Mouse (Mus musculus): ENCODE measurements around the gene Timm8a2. TPM values are rescaled to one million over a fixed set of nuclear protein-coding genes. Genes with fewer than 3 reads are reported as not detected.

Gene Timm8a2
- polyA plus RNA-seq, 1 experiment: not detected

- Histone ChIP-seq H3K4me3 (ENCODE audit: insufficient read depth, poor library complexity, severe bottlenecking) (no peak overlapping the region), H3K36me3 (ENCODE audit: control insufficient read depth, insufficient read depth) (no peaks in the 10 kb centered on the region), H3K27me3 (ENCODE audit: control insufficient read depth, insufficient read depth, insufficient read length) (no peaks in the 10 kb centered on the region), H3K79me3 (ENCODE audit: low read depth) (no peaks in the 10 kb centered on the region), H3K79me2 (ENCODE audit: control insufficient read depth, insufficient read depth) (no peaks in the 10 kb centered on the region), H3ac (ENCODE audit: control insufficient read depth, insufficient read length, low read depth) (no peak overlapping the region)
- TF ChIP-seq CEBPB (IDR thresholded peaks at IDR 0.05; ENCODE audit: low read depth) (no peak), MYOG (IDR thresholded peaks at IDR 0.05; ENCODE audit: control insufficient read depth, extremely low read depth, insufficient read length) (no peak), FOSL1 (IDR thresholded peaks at IDR 0.05; ENCODE audit: insufficient read depth, low read length, poor library complexity, severe bottlenecking) (no peak), USF1 (IDR thresholded peaks at IDR 0.05; ENCODE audit: low read depth) (no peak), MAX (IDR thresholded peaks at IDR 0.05) (no peak), MYOD1 (IDR thresholded peaks at IDR 0.05; ENCODE audit: control insufficient read depth, insufficient read length, low read depth) (no peak), CTCF (IDR thresholded peaks at IDR 0.05; ENCODE audit: control insufficient read depth, insufficient read depth, insufficient read length) (no peak)
Observed at GRCm38 (mm10) chr14:122035860-122036259, 1.4 kb downstream of the Timm8a2 start.

- Histone ChIP-seq H3ac (ENCODE audit: control insufficient read depth, insufficient read length, low read depth) (no peak overlapping the region), H3K79me2 (ENCODE audit: control insufficient read depth, insufficient read depth) (no peaks in the 10 kb centered on the region), H3K36me3 (ENCODE audit: control insufficient read depth, insufficient read depth) (no peaks in the 10 kb centered on the region), H3K4me3 (ENCODE audit: insufficient read depth, poor library complexity, severe bottlenecking) (no peak overlapping the region), H3K79me3 (ENCODE audit: low read depth) (no peaks in the 10 kb centered on the region), H3K27me3 (ENCODE audit: control insufficient read depth, insufficient read depth, insufficient read length) (no peaks in the 10 kb centered on the region)
- TF ChIP-seq FOSL1 (IDR thresholded peaks at IDR 0.05; ENCODE audit: insufficient read depth, low read length, poor library complexity, severe bottlenecking) (no peak), MAX (IDR thresholded peaks at IDR 0.05) (no peak), MYOG (IDR thresholded peaks at IDR 0.05; ENCODE audit: control insufficient read depth, extremely low read depth, insufficient read length) (no peak), CEBPB (IDR thresholded peaks at IDR 0.05; ENCODE audit: low read depth) (no peak), MYOD1 (IDR thresholded peaks at IDR 0.05; ENCODE audit: control insufficient read depth, insufficient read length, low read depth) (no peak), CTCF (IDR thresholded peaks at IDR 0.05; ENCODE audit: control insufficient read depth, insufficient read depth, insufficient read length) (no peak), USF1 (IDR thresholded peaks at IDR 0.05; ENCODE audit: low read depth) (no peak)
Observed at GRCm38 (mm10) chr14:122038874-122039647, 4.6 kb downstream of the Timm8a2 start.

DNA sequence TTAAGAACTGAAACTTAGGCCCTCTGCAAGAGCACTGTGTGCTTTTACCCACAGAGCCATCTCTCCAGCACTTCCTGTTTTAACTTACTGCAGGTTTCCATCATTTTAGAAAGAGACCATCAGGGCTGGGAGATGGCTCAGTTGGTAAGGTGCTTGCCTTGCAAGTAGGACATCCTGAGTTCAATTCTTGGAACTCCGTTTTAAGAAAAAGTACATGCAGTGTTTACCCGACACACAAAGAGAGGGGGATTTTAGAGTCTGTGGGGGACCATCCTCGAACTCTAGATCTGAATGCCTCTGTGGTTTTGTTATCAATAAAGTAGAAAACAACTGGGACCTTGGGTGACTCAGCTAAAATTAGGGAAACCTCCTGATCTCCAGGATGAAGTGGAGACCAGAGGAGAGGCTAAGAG lies 6.9 kb downstream of the Timm8a2 start:
- Histone ChIP-seq H3K79me2 (ENCODE audit: control insufficient read depth, insufficient read depth) (no peaks in the 10 kb centered on the region), H3ac (ENCODE audit: control insufficient read depth, insufficient read length, low read depth) (no peak overlapping the region), H3K4me3 (ENCODE audit: insufficient read depth, poor library complexity, severe bottlenecking) (no peak overlapping the region), H3K27me3 (ENCODE audit: control insufficient read depth, insufficient read depth, insufficient read length) (no peaks in the 10 kb centered on the region), H3K79me3 (ENCODE audit: low read depth) (no peaks in the 10 kb centered on the region), H3K36me3 (ENCODE audit: control insufficient read depth, insufficient read depth) (no peaks in the 10 kb centered on the region)
- TF ChIP-seq CTCF (IDR thresholded peaks at IDR 0.05; ENCODE audit: control insufficient read depth, insufficient read depth, insufficient read length) (no peak), MYOD1 (IDR thresholded peaks at IDR 0.05; ENCODE audit: control insufficient read depth, insufficient read length, low read depth) (no peak)

DNA sequence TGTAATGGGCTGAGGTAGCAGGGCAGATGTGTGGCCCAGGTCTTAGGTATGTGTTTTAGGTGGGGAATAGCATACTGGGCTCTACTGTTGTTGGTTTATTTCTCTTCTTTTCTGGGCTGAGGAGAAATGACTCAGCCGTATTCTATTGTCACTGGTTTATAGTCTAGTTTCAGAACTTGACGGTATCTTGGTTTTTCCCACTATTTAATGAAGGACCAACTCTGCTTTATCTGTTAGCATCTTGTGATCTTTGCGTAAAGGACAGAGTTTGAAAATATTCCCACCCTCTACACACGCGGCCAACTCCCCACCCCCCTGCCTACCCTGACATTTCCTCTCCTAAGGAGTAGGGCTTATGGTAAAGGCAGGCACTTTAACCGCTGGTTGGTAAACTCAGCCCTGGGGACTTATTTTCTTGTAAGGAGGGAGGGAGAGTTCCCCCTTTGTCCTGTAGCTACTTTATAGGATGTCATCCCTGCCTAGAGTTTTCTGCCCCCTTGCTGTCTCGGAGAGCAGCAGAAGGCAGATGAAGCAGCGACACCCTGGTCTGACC lies 7.7 kb downstream of the Timm8a2 start:
- no peaks in the 10 kb centered on the region for H3K36me3 ChIP-seq (ENCODE audit: control insufficient read depth, insufficient read depth)
- no peaks in the 10 kb centered on the region for H3K27me3 ChIP-seq (ENCODE audit: control insufficient read depth, insufficient read depth, insufficient read length)
- no peak overlapping the region for H3K4me3 ChIP-seq (ENCODE audit: insufficient read depth, poor library complexity, severe bottlenecking)
- no peak overlapping the region for H3ac ChIP-seq (ENCODE audit: control insufficient read depth, insufficient read length, low read depth)
- no peaks in the 10 kb centered on the region for H3K79me3 ChIP-seq (ENCODE audit: low read depth)
- TF ChIP-seq MYOD1 (IDR thresholded peaks at IDR 0.05; ENCODE audit: control insufficient read depth, insufficient read length, low read depth) (no peak), FOSL1 (IDR thresholded peaks at IDR 0.05; ENCODE audit: insufficient read depth, low read length, poor library complexity, severe bottlenecking) (no peak), CTCF (IDR thresholded peaks at IDR 0.05; ENCODE audit: control insufficient read depth, insufficient read depth, insufficient read length) (no peak), MYOG (IDR thresholded peaks at IDR 0.05; ENCODE audit: control insufficient read depth, extremely low read depth, insufficient read length) (no peak), MAX (IDR thresholded peaks at IDR 0.05) (no peak), CEBPB (IDR thresholded peaks at IDR 0.05; ENCODE audit: low read depth) (no peak), USF1 (IDR thresholded peaks at IDR 0.05; ENCODE audit: low read depth) (no peak)
- no peaks in the 10 kb centered on the region for H3K79me2 ChIP-seq (ENCODE audit: control insufficient read depth, insufficient read depth)

DNA sequence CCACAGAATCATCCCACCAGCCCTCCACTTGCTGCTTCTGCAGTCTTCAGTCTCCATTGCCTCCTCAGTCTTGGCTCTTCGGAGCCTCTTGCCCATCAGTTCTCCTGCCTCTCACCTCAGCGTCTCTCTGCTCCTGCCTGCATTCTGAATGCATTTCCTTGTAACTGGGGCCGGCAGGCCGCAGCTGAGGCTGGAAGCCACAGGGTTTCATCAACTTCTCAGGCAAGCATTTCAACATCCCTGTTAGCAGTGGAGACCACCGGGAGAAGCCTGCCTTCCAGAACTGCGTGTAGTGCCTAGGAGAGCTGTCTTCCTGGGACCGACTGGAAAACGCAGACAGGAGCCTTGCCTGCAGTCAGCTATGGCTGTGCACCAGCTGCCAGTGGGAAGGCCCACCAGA lies 13.3 kb downstream of the Timm8a2 start:
- Histone ChIP-seq H3K79me2 (ENCODE audit: control insufficient read depth, insufficient read depth) (no peaks in the 10 kb centered on the region), H3K36me3 (ENCODE audit: control insufficient read depth, insufficient read depth) (no peaks in the 10 kb centered on the region), H3K27me3 (ENCODE audit: control insufficient read depth, insufficient read depth, insufficient read length) (peaks cover 4% of the 10 kb centered on the region), H3K79me3 (ENCODE audit: low read depth) (no peaks in the 10 kb centered on the region), H3ac (ENCODE audit: control insufficient read depth, insufficient read length, low read depth) (no peak overlapping the region), H3K4me3 (ENCODE audit: insufficient read depth, poor library complexity, severe bottlenecking) (no peak overlapping the region)
- TF ChIP-seq CEBPB (IDR thresholded peaks at IDR 0.05; ENCODE audit: low read depth): no peak
- no peak for TF ChIP-seq FOSL1 (IDR thresholded peaks at IDR 0.05; ENCODE audit: insufficient read depth, low read length, poor library complexity, severe bottlenecking)
- TF ChIP-seq MYOG (IDR thresholded peaks at IDR 0.05; ENCODE audit: control insufficient read depth, extremely low read depth, insufficient read length): no peak
- no peak for TF ChIP-seq MYOD1 (IDR thresholded peaks at IDR 0.05; ENCODE audit: control insufficient read depth, insufficient read length, low read depth)
- no peak for TF ChIP-seq CTCF (IDR thresholded peaks at IDR 0.05; ENCODE audit: control insufficient read depth, insufficient read depth, insufficient read length)
- no peak for TF ChIP-seq MAX (IDR thresholded peaks at IDR 0.05)
- TF ChIP-seq USF1 (IDR thresholded peaks at IDR 0.05; ENCODE audit: low read depth): no peak

Measured in C2C12 (cell line).